Mouse (Mus musculus): ENCODE results near the gene Btbd17.

The Btbd17 gene

DNA sequence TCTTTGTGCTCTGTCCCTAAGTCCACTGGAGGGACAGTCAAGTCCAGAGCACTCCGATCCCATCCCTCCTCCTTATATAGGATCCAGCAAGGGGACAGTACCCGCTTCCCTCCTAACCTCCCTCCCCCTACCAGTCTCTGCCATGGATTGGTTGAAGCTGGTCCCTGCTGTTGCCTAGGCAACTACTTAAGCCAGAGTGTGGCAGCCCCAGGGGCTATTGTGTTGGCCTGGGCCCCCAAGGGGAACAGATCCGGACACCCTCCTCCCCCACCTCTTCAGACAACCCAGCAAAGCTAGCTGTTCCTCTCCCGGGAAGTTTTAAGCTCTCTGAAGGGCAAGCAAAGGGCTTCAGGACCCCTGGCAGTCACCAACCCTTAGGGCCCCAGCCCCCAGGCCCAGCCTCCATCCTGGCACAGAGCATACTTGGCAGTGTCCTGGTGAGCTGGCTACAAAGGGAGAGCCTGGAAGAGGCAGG is at the start of gene Btbd17:
Gene Btbd17 (minus strand): TSS at position 98 of the 475 bp plus-strand sequence.
- DNase-seq = peak; percentile 83

DNA sequence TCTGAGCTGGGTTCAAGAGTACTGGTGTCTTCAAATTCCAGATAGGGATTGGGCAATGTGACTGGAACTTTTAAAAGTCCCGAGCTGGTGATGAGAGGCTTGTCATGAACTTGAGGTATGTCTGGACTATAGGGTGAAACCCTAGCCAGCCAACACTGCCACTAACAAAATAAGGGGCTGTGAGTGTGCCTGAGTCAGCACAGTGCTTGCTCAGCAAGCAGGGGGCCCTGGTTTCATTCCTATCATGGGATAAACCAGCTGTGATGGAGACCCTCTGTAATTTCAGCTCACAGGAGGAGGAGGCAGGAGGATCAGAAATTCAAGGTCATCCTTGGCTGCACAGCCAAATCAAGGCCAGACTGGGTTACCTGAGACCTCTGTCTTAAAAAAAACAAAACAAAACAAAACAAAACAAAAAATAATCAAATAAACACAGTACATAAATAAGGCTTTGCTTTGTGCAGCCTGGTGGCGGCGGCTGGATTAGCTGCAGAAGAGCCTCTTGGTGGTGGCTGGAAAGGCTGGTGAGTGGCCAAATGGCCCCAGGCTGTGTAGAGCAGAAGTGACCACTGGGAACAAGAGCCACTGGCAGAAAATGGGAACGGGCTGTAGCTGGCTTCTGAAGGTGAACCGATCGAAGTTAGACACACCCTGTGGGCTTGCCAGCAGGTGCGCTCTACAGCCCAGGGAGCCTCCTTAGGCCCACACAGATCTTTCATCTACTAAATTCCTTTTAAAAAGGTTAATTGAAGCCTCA is 48.9 kb upstream of the Btbd17 start:
- no peak for DNase-seq

DNA sequence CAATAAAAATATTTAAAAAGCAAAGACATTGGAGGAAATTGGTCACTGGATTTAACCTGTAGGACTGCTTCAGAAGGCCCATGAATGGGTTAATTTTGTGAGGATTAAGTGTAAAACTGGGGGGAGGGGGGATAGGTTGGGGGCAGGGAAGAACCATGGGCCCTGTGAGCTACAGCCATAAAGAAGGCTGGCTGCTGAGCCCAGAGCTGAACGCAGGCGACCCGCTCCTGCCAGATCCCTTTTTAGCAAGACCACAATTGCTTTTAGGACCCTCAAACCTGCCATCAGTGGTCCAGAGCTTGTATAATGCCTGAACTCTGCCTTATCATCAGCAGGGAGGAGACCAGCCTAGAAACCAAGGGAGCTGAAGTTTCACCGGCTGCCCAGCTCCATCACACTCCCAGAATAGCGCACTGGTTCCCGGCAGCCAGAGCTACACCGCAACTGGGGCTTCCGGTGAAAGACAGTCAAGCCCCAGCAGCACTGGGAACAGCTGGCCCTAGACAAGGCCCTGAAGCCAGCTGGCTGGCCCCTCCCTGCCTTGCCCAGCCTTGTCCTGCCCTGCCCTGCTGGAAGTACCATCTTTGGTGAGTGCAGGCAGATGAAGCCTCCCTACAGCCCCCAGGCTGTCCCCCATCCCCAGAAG is 48.2 kb upstream of the Btbd17 start:
- DNase-seq = no peak

DNA sequence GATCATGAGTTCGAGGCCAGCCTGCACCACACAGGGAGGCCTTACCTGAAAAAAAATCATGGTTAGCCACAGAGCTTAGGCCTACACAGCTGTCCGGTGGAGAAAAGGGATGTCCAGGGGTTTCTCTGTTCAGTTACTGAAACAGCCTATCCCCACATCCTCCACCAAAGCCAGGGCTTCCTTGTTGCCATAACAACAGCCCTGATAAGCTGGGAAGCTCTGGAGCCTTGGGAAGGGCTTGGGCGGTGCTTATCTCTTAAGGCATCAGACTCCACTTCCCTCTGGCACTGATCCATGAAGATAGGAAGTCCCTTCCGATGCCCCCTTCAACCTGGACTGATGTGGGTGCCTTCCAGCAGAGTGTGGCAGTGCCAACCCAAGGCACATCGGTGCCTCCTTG is 37.4 kb upstream of the Btbd17 start:
- no peak for DNase-seq

DNA sequence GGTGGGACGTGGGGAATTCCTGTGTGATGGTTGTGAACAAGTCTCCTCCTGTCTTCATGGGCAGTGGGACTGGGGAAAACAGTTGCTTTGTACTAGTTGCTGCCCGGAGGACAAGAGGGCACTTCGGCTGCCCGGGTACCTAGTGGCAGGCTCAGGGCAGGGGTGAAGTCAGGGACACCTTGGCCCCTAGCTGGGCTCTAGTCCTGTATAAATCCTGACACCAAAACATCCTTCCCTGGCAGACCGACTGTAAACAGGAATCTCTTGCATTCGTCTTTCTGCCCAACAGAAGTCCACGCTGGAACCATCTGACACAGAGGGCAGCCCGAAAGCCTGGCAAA is 34.7 kb upstream of the Btbd17 start:
- DNase-seq = no peak

DNA sequence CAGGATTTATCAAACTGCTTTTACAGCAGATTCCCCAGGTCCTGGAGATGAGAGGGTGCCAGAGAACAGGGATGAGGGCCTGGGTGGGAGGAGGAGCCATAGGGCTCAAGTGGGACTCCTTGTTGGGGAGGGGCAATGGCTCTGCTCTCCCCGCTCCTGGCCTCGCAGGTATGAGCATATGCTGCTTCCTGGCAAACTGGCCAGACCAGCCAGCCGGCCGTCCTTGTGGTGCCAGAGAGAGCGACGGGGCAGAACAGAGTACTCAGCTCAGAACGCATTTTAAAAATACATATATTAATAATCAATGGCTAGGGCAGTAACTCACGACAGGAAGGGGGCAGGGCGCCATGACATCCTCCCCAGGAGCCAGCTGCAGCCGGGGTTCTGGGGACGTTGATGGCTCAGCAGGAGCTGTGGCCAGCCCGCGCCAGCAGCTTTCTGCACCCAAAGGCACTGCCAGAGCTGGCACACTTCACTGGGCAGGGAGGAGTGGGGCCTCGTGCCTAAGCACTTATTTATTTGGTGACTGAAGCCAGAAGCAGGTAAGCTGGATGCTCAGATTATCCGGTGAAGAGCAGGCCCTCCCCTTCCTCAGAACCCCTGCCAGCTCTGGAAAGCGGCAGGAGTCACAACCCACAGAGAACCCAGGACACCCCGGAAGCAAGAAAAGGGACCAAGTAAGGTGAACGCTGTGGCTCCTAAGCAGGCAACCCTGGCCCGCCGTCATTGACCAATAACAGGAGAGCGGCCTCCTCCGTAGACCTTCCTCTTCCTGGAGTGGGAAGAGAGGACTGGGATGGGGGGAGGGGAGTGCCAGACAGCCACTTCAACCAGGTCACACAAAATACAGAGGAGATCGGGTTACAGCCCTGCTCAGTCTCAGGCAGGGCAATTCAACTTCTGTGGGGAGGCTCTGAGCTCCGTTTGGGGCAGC is 34.0 kb upstream of the Btbd17 start:
- DNase-seq = peak; percentile 98

DNA sequence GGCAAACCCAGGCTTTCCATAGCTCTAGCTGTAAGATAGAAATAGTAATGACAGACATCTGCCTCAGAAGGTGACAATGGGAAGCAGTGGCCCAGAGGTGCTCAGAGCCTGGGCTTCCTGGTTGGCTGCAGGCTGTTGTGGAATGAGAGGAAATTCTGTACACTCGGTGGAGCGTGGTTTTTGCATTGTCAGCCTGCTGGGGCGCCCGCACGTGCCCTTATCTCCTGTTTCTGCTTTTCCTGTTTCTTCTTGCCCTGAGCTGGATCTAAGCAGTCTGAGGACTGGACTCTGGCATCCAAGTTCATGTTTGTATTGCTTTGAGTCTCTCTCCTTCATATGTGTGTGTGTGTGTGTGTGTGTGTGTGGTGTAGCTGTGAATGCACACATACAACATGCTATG is 30.9 kb upstream of the Btbd17 start:
- DNase-seq = no peak

DNA sequence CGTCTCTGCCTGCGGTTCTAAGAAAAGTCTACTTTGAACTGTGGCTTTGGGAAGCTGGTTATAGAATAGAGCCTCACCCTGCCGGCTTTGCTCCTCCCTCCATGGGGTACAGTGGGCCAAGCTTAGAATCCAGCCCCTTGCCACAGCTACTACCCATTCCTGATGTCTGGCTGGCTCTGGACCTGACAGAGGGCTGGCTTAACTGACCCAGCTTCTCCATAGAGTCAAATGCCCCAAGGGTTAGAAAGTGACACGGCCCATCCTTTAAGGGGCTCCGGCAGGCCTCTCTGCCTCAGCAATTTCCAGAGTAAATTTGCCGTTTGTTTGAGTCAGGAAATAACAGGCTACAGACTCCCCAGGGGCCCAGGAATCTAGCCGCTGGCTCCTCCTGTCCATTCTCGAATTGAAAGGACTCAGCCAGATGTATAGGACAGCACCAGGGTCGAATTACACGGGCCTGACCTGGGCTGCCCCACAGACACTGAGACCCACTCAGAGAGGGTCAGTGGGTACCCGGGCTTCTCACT is 27.5 kb upstream of the Btbd17 start:
- peak; percentile 50 for DNase-seq

DNA sequence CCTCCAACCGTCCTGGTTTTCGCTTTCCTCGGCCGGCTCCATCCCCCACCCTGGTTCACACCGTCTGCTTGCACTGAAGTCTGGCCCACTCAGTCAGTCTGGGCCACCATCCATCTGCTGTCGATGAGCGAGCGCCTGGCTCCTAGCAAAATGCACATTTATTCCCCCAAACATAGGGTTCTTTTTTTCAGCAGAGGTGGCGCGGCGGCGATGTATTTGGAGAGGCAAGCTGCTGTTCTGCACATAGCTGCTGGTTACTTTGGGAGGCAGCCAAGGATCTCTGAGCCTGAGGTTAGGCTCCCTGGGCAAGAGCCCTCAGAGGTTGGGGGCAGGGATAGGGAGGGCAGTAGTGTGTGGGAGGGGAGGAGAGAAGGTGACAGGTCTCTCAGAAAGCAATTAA is 27.0 kb upstream of the Btbd17 start:
- DNase-seq = peak; percentile 90

DNA sequence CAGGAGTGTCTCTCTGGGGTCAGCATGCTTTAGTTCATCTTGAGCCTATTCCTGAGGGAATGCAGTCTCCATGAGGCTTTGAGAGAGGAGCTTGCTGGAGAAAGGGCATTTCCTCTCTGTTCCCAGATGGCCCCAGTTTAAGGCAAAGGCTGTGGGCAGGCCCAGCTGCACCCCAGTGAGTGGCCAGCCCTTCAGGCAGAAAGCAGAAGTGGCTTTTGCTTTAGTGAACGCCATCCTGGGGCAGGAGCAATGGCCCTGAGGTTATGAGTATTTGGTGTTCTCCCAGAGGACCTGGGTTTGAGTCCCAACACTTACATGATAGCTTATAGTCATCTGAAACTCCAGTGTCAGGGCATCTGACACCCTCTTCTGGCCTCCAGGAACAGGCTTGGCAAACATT is 25.6 kb upstream of the Btbd17 start:
- no peak for DNase-seq

DNA sequence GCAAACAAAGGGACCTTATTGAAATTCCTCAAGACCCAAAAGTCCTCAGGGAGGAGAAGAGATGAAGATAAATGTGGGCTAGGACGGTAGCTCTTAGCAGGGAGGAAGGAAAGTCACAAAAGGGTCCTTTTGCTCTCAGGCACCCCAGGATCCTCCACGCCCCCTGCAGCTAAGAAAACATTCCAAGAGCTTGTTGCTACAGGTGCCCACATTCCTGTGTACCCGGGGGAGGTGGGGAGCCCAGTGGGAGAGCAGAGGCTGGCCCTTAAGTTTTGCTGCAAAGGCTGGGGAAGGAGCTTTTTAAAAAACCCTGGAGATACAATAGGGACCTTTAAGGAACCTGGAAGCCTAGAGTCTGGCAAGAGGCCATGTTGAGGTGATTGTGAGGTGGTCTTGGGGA is 24.7 kb upstream of the Btbd17 start:
- DNase-seq = no peak

DNA sequence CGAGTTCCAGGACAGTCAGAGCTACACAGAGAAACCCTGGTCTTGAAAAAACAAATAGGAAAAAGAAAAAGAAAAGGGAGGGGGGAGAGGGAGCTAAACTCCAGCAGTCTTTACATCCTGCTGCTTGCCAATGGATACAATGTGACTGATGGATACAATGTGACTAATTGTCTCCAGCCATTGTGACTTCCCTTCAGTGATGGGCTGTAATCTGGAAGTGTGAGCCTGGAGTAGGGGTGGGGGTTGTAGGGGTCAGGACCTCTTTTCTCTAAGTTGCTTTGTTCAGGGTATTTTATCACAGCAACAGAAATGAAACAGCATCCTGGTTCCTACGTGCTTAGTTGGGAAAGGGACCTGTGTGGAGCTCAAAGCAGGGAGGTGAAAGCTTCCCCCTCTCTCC is 23.4 kb upstream of the Btbd17 start:
- DNase-seq = no peak

DNA sequence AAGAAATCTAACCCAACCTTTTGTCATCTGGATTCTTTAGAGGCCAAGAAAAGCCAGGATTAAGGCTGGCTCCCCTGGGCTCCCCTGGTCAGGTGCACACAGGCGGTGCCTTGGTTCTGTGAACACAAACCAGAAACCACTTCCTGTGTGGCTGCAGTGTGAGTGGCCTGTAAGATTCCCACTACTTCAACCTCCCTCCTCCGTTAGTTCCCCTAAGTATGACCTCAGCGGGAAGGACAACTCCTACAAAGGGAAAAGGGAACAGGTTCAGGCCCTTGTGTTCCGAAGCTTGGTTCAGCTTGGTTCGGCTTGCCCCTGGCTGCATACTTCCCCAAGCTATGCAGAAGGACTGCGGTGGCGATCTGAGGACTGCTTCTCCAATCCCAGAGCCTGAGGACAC is 22.4 kb upstream of the Btbd17 start:
- DNase-seq = no peak

DNA sequence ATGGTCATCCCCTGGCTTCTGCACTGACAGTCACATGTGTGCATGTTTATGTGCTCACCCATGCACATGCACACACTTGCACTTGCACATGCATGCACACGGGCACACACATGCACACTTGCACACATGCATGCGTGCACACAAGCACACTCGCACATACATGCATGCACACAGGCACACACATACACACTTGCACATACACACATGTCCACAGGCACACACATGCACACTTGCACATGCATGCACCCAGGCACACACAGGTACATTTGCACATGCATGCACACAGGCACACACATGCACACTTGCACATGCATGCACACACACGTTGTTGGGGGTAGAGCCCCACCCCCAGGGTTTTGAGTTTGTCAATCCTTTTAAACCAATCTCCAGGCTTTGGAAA is 21.2 kb upstream of the Btbd17 start:
- no peak for DNase-seq

DNA sequence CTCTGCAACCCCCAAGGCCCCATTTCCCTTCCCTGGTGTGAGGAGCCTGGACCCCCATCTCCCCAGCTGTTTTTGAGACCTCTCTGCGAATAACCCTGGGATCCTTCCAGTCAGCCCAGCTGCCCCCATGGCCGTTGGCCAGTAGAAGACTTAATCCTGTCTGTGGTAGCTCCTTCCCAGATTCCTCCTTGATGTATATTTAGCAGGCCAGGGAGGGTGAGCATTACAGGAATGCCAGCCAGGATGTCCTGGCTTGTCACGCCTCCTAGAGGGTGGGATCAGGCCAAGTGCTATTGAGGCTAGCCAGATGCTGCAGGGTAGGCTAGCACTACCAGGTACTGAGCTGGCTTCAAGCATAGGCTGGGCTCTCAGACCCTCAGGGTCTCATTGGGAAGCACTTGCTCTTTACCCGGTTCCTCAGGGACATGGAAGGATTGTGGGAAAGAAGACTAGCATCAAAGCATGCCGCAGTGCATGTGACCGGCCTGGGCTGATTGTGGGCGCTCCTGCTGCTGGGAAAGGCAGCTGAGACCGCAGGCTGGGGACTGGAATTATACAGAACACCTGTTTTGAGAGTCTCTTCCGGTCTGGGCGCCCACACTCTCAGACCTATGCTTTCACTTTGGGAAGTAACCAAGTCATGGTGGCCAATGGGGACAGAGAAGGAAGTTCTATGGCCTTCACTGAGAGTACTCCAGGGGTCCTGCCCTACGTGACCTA is 19.3 kb upstream of the Btbd17 start:
- no peak for DNase-seq

DNA sequence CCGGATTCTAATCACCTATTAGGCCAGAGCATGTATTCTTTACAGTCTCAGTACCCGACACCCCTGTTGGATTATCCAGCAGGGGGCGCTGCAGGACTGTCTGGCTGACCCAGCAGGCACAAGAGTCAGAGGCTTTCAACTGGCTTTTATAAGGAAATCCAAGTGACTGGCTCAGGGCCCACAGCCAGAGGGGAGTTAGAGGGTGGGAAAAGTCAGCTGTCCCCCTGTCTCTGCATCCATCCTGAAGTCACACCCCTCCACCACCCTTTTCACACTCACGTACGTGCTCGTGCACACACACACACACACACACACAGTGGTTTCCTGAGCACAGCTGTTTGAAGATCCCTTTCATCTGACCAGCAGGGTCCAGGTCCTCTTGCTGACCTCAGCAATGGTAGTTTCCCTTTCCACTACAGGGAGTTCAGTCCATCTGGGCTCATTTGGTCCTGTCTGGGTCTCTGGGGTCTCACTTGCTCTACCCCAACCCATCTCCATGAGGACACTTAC is 17.0 kb upstream of the Btbd17 start:
- peak; percentile 91 for DNase-seq

DNA sequence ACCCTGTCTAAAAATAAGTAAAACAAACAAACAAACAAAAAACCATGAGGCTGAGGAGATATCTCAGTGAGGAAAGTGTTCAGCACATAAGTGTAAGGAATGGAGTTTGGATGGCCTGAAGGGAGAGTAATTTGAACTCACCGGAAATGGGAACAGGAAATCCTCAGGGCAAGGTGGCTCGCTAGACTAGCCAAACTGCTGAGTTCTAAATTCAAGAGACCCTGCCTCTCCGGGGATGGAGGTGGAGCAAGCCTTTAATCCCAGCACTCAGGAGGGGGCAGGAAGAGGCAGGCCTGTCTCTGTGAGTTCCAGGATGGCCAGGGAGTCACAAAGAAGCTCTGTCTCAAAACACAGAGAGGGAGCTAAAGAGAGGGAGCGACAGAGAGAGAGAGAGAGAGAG is 14.6 kb upstream of the Btbd17 start:
- DNase-seq = no peak

DNA sequence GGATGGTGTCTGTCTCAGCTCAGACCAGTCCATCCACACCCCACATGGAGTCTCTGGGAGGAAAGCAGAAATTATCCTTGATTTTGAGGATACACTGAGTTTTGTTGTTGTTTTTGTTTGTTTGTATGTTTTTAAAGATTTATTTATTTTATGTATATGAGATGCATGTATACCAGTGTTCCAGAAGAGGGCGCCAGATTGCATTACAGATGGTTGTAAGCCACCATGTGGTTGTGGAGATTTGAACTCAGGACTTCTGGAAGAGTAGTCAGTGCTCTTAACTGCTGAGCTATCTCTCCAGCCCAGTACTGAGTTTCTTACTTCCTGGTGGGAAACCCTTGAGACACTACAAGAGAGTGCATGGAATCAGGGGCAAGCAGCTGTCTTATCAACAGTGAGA is 13.6 kb upstream of the Btbd17 start:
- no peak for DNase-seq

DNA sequence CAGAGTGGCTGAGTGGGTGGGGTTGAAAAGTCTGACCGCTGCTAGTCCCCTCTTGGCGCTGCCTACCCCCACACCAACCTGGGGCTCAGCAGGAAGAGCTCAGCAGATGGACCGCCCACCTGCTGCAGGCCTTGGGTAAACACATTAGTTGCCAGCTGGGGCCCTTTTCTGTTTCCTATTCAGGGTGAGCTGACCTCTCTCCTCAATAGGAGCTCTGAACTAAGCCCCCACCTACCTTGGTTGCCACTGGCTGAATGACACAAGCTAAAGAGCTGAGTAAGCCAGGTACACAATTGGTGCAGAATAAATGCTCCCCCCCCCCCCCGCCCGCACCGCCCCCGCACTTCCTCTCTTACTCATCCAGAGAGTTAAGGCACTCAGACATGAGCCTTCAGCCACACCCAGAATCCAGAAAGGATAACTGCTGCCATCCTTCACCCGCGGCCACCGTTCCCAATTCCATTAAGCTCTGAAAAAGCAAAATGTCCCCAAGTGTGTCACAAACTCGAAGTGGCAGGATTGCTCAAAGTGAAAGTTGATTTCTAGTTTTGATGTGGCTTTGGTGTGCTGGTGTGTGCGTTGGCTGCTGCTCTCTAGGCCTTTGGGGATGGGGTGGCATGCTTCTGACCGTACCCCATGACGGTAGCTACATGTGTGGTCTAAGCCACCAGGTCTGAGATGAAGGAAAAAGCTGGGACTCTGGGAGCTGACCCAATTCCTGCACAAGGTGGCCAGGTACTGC is 12.1 kb upstream of the Btbd17 start:
- DNase-seq = peak; percentile 84

DNA sequence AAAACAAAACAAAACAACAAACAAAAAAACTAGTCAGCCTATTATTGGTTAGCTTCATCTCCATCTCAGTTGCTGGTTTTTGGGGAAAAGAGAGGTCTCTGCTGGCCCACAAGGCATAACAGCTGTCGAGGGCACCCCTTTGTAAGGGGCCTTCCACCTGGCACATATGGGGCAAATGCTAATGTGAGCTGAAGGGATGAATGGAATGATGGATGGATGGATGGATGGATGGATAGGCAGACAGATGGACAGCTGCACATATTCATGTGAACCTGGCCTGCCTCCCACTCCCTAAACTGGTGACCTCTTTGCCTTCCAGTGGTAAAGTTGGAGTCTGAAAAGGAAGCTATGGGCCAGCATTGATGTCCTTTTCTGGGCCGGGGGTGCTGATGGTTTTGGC is 11.3 kb upstream of the Btbd17 start:
- DNase-seq = no peak

DNA sequence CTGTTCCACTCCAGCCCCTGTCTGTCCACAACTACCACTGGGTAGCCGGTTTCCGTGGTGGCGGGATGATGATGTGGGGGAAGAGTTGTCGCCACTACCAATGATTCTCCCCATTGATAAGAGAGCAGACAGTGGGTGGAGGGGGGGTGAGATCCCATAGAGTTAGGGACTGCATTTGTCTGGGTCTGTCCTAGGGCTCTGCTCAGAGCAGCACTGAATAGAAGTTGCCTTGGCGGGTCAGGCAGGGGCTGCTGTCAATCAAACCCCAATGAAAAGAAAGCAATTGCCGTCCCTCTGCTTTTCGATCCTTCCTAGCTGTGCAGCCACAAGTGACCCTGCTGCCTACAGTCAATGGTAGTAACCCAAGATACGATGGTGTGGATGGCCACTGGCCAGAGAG is 8.2 kb upstream of the Btbd17 start:
- DNase-seq = peak; percentile 57

Measured in cerebellum, adult 9-11 months (tissue).